Mouse (Mus musculus): Measurements from ENCODE around the gene Zfp367. TPM values are rescaled to one million over a fixed set of nuclear protein-coding genes. Genes with fewer than 3 reads are reported as not detected.

Zfp367 gene
- total RNA-seq, 2 experiments from 2014 or later: 33.2 to 34.5 TPM

GRCm38 (mm10) chr13:64092141-64092540, 60.9 kb downstream of the Zfp367 start:
- no peak for DNase-seq (ENCODE audit: low spot score)

GRCm38 (mm10) chr13:64091006-64091405, 62.0 kb downstream of the Zfp367 start:
- no peak for DNase-seq (ENCODE audit: low spot score)

DNA sequence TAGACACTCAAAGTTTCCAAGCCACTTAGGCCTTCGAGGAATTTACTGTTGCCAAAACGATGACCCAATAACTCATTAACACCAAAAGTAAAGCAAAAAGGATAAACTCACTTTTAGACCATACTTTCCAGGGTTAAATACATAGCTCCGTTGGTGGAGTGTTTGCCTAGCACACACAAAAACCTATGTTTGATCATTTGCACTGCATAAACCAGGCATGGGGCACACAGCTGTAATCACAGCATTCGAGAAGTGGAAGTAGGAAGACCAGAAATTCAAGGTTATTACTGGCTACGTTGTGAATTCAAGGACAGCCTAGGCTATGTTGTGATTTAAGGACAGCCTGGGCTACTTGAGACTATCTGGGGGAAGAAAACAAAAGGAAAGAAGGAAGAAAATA, 62.7 kb downstream of the Zfp367 start:
- no peak for DNase-seq (ENCODE audit: low spot score)

GRCm38 (mm10) chr13:64089130-64089529, 63.9 kb downstream of the Zfp367 start, which contains the start of gene Hsd17b3:
Gene Hsd17b3 (minus strand): TSS chr13:64089230.
- DNase-seq (ENCODE audit: low spot score): no peak

GRCm38 (mm10) chr13:64088057-64088456, 64.9 kb downstream of the Zfp367 start:
- no peak for DNase-seq (ENCODE audit: low spot score)

DNA sequence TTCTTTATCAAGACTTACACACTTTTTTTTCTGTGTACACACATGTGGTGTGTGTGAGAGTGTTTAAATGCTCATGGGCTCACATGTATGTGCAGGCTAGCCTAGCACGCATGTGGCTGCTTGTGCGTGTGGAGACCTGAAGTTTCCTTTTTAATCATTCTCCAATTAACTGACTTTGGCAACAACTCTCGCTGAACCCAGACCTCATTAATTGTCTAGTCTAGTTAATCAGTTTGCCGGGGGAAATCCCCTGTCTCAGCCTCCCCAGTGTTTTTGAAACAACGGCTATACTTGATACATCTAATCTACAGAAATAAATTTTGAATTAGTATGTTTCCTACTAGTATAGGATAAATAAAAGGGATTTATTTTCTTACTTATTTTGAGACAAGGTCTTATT, 67.0 kb downstream of the Zfp367 start:
- no peak for DNase-seq (ENCODE audit: low spot score)

GRCm38 (mm10) chr13:64083331-64083730, 69.7 kb downstream of the Zfp367 start:
- DNase-seq (ENCODE audit: low spot score): no peak

Other genes with a start within 250 kb of the Zfp367 start
- gene Hsd17b3, start 64.0 kb downstream of the Zfp367 start, total RNA-seq (2021): not detected
- gene Slc35d2, start 23.8 kb downstream of the Zfp367 start, total RNA-seq (2021): under 1 TPM; 0.50 to 0.66 TPM
- 10 to 100 TPM; 25.1 to 28.4 TPM for gene Habp4, start 8.6 kb upstream of the Zfp367 start, total RNA-seq (2021)
- 1 to 10 TPM; 5.9 to 7.5 TPM for gene Cdc14b, start 122.1 kb upstream of the Zfp367 start, total RNA-seq (2021)
- gene Aaed1, start 159.5 kb upstream of the Zfp367 start, total RNA-seq (2021): 10 to 100 TPM; 47.3 to 51.5 TPM
- gene Ctsl, start 217.7 kb upstream of the Zfp367 start, total RNA-seq (2021): 100 to 1,000 TPM; 121 to 124 TPM